Mouse (Mus musculus): Measurements from ENCODE around the gene Mpv17.
A peak's percentile ranks its signal among the peaks of the same experiment; 100 is the strongest.

Mpv17 gene

DNA sequence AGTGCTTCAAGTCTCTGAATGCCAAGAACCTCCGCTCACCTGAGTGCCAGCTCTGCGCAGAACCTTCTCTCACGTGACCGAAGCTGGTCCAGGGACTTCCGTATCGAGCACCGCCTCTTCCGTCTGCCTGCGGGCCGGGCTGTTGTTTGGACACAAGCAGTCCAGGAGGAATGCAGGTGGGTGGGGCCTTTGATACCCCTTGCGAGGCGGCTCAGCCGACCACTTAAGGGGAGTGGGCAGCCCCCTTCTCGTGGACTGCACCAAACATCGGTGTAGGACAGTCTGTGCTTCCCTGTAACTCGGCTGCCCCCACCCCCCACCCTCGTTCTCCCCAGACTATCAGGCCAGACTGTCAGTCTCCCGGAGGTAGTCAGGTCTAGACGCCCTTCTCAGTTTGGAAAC, at the start of gene Mpv17:
Mpv17 (minus strand) TSS at position 100 of the 402 bp plus-strand sequence.
- DNase-seq (ENCODE audit: low spot score in 2 of 2) = peak; percentile 81 to 87

DNA sequence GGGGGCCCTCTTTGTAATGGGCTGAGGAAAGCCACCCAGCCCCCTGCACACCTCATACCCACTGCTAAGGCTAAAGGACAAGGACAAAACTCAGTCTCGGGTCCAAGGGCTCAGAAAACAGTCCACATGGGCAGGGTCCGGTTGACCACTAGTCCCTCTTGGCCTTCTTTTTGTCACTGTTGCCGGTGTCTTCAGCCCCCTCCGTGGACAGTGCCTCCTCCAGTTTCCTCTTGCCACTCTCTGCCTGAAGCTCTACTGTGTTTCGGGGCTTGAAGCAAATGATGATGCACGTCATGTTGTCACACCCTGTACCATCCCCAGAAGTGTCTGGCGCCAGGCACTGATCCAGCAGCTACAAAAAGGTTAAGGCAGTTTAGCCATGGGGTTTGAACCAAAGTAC, 48.9 kb upstream of the Mpv17 start:
- DNase-seq (ENCODE audit: low spot score in 2 of 2) = no peak

DNA sequence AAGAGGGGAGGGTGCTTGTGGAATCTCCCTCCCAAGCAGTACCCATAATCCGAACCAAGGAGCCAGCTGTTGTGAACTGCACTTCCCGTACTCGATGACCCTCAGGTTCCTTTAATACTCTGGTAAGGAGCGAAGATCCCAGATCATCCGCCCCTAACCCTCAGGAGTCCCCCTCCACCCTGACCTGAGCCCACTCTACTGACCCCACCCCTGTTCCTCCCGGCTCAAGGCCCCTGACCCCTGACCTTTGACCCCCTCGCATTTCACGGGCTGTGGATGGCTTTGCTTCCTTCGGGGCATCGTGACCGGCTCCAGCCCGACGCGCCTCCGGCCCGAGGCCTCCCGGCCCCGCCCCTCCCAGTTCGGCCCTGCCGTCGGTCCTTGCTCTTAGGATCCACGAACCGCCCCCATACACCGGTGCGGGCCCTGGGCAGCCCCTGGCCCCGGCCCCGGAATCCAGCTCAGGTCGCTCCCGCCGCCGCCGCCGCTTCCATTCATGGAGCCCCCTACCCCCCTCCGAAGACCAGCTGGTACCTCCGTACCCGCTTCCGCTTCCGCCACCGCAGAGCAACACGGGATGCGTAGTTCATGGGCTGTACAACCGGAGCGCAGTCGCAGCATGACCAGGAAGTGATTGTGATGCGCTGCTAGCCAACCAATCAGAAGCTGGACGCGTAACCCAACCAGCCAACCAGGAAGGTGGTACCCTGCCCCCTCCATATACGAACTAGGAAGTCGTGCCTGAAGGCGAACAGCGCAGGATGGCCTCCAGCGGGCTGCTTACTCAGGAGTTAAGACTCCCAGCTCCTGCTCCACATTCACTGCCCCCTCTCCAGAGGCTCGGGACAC, 47.9 kb upstream of the Mpv17 start, which contains the start of gene Zfp513:
Zfp513 (minus strand) TSS at position 562 of the 849 bp plus-strand sequence.
- DNase-seq (ENCODE audit: low spot score in 2 of 2) = peak; percentile 97 to 98

DNA sequence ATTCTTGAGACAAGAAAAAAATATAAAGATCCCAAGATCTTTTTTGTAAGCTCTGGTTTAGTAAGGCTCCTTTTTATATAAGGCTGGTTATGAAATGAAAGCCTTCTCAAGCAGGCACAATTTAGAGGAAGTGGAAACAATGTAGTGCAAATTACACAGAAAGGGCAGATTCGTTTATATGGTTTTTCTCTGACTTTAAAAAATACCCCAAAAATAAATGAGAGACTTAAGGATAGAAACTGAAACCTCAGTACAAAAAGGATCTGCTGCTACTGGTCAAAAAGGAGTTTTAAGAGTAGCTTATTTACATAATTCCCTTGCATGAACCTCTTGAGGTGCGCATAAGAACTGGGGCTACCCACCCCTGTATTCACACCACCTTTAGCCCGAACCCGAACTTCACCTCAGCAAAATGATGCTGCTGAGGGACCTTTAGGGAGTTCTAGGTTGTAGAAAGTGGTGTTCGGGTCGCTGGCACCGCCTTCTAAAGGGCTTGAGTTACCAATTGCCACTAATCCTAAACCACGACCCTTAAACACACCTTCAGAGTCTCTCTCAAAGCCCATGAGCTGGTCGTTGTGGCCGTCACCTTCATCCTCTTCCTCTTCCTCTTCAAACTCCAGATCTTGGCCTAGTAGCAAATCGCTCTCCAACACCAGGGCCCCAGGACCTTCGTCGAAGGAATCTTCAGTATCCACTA, 47.1 kb upstream of the Mpv17 start:
- no peak for DNase-seq (ENCODE audit: low spot score in 2 of 2)

DNA sequence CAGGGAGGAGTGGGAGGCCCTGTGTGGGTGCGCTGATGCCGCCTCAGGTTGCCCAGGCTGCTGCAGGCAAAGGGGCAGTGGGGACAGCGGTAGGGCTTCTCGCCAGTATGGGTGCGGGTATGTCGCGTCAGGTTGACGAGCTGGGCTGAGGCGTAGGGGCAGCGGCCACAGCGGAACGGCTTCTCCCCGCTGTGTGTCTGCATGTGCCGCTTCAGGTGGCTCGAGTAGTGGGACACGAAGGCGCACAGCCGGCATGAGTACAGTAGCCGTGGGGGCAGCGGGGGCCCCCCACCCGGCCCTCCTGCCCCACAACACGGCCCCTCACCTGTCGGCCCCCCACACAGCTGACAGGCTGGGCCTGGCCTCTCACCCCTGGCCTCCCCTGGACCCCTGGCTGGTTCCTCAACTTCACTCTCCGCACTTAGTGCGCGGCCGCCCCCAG, 46.3 kb upstream of the Mpv17 start:
- DNase-seq (ENCODE audit: low spot score in 2 of 2) = no peak

DNA sequence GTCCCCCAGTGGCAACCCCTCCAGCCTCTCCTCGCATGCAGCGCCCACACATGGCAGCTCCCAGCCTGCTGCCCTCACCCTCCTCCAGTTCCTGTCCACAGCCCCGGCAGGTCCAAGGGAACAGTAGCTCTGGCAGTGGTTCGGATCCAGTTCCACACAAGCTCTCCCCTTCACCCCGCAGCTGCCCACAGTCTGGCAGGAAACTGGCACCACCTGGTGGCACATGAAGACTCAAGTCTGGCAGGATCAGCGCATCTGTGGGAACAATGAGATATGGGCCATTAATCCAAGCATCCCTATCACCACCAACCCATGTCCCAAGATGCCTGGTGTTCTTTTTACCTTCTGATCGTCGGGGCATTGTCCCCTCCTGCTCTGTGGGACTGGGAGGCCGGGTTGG, 45.8 kb upstream of the Mpv17 start:
- DNase-seq (ENCODE audit: low spot score in 2 of 2) = no peak

DNA sequence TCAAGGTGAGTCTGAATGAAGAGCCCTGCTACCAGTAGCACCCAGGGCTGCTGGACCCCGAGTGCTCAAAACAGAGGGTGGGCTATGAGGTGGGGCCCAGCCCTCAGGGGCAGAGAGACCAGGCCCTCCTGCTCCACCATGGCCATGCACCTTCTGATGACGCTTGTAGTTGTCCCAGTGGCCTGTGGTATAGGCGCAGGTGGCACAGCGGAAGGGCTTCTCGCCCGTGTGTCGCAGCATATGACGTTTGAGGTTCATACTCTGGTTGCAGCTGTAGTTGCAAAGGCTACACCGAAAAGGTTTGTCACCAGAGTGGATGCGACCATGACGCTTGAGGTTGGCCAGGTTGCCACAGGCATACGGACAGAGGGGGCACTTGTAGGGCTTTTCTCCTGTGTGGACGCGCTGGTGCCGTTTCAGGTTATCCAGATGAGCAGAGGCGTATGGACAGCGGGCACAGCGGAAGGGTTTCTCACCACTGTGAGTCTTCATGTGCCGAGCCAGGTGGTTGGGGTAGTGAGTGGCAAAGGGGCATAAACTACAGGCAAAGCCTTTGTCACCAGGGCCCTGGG, 45.4 kb upstream of the Mpv17 start:
- DNase-seq (ENCODE audit: low spot score in 2 of 2) = no peak

DNA sequence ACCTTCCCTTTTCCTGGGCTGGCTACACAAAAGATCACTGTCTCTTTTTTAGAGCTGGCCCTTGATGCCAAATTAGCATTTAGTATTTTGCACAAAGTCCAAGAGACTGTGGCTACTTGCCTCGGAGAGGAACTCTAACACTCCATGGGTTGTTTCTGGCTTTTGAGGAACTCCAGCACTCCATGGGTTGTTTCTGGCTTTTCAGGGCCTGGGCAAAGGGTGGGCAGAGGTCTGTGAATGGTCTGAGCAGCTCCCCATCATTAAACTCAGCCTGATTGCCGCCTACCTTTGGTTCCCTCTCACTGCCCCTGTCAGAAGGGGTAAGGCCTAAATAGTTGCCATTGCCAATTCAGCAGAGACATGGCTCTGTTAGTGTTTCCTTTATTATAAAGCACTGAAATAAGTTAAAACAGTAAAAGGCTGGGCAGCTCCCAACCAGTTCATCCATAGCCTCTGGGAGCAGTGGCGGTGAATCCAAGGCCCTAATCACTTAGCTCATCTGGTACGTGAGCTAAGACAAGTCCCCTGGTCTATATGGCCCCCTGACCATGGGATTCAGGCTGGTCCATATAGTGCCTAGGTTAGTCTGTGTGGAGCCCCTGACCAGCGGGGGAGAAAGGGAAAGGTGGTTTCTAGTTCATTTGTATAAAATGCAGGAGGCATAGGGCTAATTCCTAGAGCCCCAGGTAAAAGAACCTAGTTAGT, 44.7 kb upstream of the Mpv17 start:
- DNase-seq (ENCODE audit: low spot score in 2 of 2) = no peak

DNA sequence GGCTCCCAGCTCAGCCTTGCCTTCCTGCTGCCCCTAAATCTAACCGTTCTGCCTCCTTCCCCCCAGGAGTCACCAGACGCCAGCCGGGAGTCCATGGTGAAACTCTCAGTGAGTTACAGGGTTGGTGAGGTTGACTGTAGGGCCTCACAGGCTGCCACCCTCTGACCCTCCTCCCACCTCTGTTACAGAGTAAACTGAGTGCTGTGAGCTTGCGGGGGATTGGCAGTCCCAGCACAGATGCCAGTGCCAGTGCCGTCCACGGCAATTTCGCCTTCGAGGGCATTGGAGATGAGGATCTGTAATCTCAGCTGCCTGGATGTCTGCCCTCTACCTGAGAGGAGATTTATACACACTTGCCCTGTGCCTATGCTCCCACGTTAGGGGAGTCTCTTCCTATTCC, 44.1 kb upstream of the Mpv17 start:
- no peak for DNase-seq (ENCODE audit: low spot score in 2 of 2)

DNA sequence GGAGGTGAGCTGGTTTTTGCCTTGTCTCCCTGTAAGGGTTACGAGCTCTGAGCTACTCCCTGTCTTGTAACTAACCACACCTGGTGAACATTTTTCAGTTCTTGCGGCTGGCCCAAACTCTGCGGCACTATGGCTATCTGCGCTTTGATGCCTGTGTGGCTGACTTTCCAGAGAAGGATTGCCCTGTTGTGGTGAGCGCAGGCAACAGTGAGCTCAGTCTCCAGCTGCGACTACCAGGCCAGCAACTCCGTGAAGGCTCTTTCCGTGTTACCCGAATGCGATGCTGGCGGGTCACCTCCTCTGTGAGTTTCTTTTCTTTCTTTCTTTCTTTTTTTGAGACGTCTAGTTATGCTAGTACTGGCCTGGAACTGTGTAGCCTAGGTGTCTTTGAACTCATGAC, 43.0 kb upstream of the Mpv17 start:
- no peak for DNase-seq (ENCODE audit: low spot score in 2 of 2)

DNA sequence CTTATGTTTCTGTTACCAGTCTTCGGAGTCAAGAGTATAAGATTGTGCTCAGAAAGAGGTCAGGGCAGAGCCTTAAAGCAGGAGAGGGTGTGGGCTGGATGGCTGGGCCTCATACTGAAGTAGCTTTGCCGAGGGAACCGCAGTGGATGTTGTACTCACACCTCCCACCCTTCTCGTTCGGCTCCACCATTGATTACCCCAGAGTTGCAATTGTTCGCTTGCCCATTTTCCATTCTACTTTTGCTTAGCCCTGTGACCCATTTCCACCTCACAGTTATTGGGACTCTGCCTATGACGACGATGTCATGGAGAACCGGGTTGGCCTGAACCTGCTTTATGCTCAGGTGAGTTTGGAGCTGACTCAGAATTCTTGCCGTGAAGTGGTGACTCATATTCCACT, 42.2 kb upstream of the Mpv17 start:
- DNase-seq (ENCODE audit: low spot score in 2 of 2) = no peak

DNA sequence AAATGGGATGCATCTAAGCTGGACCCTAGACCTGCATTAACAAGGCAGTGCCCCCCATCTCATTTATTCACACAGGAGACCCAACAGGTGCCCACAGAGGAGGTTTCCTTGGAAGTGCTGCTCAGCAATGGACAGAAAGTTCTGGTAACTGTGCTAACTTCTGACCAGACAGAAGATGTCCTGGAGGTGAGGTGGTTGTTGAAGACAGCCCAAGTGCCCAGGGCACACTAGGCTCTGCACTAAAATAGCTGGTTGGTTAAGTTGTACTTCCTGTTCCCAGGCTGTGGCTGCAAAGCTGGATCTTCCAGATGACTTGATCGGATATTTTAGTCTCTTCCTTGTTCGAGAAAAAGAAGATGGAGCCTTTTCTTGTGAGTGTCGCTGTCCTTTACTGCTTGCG, 41.6 kb upstream of the Mpv17 start:
- no peak for DNase-seq (ENCODE audit: low spot score in 2 of 2)

DNA sequence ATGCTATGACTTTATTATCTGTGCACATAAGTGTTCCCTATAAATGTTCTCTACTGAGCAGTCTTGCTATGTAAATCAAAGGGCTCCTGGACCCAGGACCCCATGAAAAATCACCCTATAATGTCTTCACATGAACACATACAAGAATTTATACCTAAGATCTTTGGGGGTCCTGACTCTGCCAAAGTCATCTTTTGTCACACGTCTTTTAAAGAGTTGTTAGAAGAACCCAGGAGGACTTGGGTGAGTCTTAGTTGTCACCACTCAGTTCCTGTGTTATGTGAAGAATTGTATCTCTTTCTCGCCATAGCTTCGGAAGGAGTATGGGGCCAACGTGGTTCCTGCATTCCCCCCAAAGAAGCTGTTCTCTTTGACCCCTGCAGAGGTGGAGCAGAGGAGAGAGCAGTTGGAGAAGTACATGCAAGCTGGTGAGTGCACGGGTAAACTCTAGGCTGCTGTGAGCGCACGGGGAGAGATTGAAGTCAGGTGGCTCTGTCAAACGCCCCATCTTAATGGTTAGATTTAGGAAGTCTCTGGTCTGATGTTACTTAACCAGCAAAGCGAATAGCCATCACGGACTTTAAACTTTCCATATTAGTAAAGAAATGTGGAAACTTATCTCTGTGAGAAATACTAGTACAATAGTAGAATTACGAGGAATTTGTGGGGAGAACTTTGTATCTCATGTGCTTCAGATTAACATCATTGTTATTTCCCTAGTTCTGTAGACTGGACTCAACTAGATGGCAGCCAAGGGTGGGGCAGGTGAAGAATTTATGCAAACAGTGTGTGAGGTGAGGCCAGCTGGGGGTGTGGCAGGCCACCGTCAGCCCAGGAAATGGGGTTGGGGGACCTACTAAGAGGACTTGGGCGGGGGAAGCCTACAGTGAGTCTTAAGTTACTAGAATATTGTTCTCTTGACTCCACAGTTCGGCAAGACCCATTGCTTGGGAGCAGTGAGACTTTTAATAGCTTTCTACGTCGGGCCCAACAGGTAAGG, 40.7 kb upstream of the Mpv17 start:
- DNase-seq (ENCODE audit: low spot score in 2 of 2) = no peak

DNA sequence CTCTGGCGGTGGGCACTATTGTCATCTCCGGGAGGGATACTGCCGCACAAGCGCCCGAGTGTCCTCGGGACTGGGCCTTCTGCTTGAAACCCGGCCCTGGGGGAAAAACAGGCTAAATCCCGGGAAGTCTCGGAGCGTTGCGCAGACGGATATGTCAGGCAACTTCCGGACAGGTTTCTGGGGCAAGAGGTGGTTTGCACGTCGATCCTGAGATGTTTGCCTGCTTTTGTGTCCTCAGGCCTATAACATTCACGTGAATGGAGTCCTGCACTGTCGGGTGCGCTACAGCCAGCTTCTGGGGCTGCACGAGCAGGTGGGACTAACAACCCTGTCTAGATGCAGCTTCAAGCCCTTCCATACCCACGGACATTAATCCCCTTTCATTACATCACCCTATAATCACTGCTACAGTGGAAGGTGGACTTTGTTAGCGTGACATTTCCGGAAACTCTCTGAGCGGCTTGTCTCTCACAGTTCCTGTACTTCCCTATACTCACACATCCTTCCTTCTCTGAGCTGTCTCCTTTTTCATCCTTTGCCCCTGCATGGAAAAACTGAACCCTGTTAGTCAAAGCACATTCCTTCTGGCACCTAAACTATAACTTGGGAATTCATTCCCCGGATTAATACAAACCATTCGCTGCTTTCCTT, 39.7 kb upstream of the Mpv17 start:
- no peak for DNase-seq (ENCODE audit: low spot score in 2 of 2)

DNA sequence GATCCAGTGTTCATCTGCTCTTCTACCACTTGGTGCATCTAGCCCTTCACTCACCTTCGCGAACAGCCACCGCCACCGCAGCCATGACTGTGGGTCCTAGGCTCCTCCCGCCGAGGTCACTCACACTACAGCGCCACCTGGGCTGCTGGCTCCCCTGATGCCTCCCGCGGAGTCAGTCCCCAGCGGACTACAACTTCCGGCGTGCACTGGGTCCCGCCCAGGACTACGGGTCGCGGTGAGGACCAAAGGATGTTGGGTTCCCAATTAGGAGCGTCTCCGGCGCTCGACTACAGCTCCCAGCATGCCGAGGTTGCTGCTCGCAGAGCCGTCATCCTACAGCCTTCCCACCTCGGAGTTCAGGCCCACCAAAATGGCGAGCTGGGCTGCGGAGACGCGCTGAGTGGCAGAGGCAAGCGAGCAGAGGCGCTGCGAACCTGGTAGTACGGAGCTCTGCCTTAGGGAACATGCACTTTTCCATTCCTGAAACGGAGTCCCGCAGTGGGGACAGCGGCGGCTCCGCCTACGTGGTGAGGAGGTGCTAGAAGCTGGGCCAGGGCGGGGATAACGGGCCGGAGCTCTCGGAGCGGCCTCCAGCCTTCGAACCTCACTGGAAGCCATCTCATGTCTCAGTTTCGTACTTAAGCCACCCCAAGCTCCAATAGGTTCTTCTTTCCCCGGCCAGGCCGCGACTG, 39.0 kb upstream of the Mpv17 start, which contains the start of the genes Snx17 and Eif2b4:
Snx17 (plus strand) TSS at position 289 of the 692 bp plus-strand sequence.
Eif2b4 (minus strand) TSS at position 492 of the 692 bp plus-strand sequence.
- DNase-seq (ENCODE audit: low spot score in 2 of 2) = peak; percentile 100

DNA sequence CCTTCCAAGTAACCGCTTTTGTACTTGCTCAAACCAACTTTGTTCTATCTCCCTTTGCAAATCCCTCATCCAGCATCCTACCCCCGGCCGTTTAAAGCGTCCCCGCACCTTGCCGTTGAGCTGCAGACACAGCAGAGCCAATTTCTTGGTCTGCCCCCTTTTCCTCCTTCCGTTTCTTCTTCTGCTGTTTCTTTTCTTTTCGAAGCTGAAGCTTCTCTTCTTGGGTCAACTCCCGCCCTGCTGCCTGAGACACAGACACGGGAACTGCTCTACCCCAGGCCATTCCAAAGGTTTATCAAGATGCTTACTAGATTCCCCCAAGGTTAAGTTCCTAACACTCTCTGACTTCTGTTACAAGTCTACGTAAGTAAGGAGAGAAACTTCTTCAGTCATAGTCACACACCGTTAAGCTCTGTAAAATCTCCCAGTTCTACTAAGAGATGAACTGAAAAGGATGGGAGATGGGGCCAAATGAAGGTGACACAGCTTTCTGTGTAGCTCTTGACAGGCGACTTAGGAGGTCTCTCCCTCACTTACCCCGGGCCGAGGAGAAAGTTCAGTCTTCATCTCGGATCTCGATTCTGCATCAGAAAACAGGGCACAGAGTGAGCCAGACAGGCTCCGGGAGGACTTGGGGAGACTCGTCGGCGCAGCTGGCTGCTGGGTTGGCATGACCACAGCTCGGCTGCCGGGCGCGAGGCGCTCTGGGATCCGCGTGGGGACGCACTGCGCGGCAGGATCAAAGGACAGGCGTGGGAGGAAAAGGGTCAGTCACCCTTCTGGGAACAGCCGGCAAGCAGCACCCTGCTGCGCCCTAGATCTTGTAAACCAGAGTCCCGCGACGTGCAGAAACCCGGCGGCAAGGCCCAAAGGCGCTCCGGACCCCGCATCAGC, 38.2 kb upstream of the Mpv17 start:
- no peak for DNase-seq (ENCODE audit: low spot score in 2 of 2)

DNA sequence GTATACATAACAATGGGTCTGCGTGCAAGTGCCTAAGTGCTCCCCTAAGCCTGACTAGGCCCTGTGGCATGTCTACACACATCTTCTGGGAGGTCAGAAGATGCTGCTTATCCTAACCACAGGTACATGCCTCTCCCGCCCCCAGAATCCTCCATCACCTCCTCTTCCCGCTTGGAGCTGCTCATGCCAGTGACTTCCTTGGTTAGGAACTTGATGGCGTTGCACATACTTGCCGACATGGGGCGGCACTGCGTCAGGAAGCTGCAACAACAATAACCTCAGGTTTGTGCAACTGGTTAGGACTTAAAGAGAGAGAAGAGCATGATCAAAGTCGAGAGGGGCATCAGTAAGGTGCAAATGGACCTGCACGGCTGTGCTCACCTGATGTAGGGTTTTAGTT, 36.1 kb upstream of the Mpv17 start:
- no peak for DNase-seq (ENCODE audit: low spot score in 2 of 2)

DNA sequence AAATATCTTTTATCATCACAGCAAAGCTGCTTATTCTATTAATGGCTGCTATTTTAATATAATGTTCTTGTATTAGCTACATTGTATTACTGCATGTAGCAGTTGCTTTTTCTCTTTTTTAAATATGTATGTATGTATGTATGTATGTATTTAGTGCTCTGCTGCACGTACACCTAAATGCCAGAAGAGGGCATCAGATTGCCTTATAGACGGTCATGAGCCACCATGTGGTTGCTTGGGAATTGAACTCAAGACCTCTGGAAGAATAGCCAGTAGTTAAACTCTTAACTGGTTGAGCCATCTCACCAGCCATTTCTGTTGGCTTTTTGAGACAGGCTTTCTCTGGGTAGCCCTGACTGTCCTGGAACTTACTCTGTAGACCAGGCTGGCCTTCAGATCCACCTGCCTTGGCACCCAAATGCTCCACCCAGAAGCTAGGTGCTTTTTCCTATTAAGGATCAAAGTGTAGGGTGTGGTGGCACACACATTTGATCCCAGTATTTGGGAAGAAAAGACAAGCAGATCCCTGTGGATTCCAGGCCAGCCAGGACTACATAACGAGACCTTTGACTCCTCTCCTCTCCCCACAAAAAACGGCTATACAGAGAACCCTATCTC, 34.3 kb upstream of the Mpv17 start:
- no peak for DNase-seq (ENCODE audit: low spot score in 2 of 2)
